Mouse (Mus musculus) liver, postnatal 0 days (tissue): Measurements from ENCODE around the gene Edil3.

ENCODE experiments used
- CTCF ChIP-seq: sonication (generic); IDR thresholded peaks from 2 replicates; pipeline ENCODE4 v1.5.1; 2016; ENCODE audit warnings: antibody characterized with exemption, low read depth
- EP300 ChIP-seq: IDR thresholded peaks from 2 replicates; pipeline ENCODE4 v1.6.1; 2016; ENCODE audit warnings: antibody characterized with exemption, low read depth, mild to moderate bottlenecking

GRCm38 (mm10) chr13:89324282-89324681, 503.0 kb downstream of the Edil3 start:
- no peak for TF ChIP-seq CTCF
- TF ChIP-seq EP300, result no peak
